Mouse (Mus musculus) CH12.LX (cell line): ENCODE measurements around the gene Dhcr24. TPM values are rescaled to one million over a fixed set of nuclear protein-coding genes. Genes with fewer than 3 reads are reported as not detected.

Experiments
- DNase-seq: peaks from one replicate; pipeline ENCODE4 v3.0.0-alpha.2; 2013; ENCODE audit errors: extremely low read depth
- H3K27ac ChIP-seq: 2 replicates; pipeline ENCODE4 v1.5.1; 2012; ENCODE audit warnings: low read depth, mild to moderate bottlenecking, control low read depth, moderate library complexity; ENCODE audit not compliant: insufficient read depth
- H3K27me3 ChIP-seq: replicated peaks from 2 replicates; pipeline ENCODE3; 2012; ENCODE audit warnings: inconsistent platforms
- H3K36me3 ChIP-seq, 2 experiments: replicated peaks in 1 of 2; 2 replicates each; pipeline versions ENCODE3 to v1.6.1; 2012; ENCODE audit warnings: inconsistent platforms in 1 of 2, low read length in 1 of 2, mild to moderate bottlenecking in 1 of 2, mixed read lengths in 1 of 2, moderate library complexity in 1 of 2; ENCODE audit not compliant: control insufficient read depth in 1 of 2, insufficient read depth in 1 of 2
- H3K4me1 ChIP-seq, 2 experiments: 2 replicates each; pipeline ENCODE4 v1.6.1; 2012; ENCODE audit warnings: inconsistent platforms in 1 of 2, moderate library complexity in 1 of 2; ENCODE audit not compliant: insufficient read depth in 2 of 2, control insufficient read depth in 1 of 2
- H3K4me2 ChIP-seq: 2 replicates; pipeline ENCODE4 v1.6.1; 2012; ENCODE audit warnings: low read depth, mild to moderate bottlenecking, control low read depth; ENCODE audit not compliant: poor library complexity, insufficient read depth, severe bottlenecking
- H3K4me3 ChIP-seq, 3 experiments: fragments of 150-350 bp in 1 of 3; sonication (generic) in 1 of 3; replicated peaks in 1 of 3; 2 replicates each; pipeline versions ENCODE3 to v1.5.1; 2011 to 2012; ENCODE audit warnings: low read depth in 2 of 3, low read length in 2 of 3, mild to moderate bottlenecking in 2 of 3, moderate library complexity in 2 of 3, control low read depth in 1 of 3, improper control_type of control experiment in 1 of 3, inconsistent platforms in 1 of 3, mixed read lengths in 1 of 3; ENCODE audit not compliant: poor library complexity in 1 of 3
- H3K79me2 ChIP-seq: replicated peaks from 2 replicates; pipeline ENCODE4 v1.6.1; 2012; ENCODE audit warnings: mild to moderate bottlenecking, moderate library complexity; ENCODE audit not compliant: control insufficient read depth, poor library complexity, insufficient read depth, severe bottlenecking; ENCODE audit errors: extremely low read depth
- H3K9ac ChIP-seq: 2 replicates; pipeline ENCODE4 v1.6.1; 2012; ENCODE audit warnings: low read depth, mild to moderate bottlenecking, control low read depth, moderate library complexity; ENCODE audit not compliant: insufficient read depth
- H3K9me3 ChIP-seq: replicated peaks from 2 replicates; pipeline ENCODE3; 2012; ENCODE audit warnings: low read length, inconsistent platforms, mixed read lengths
- BHLHE40 ChIP-seq: IDR thresholded peaks from 2 replicates; pipeline ENCODE4 v1.6.1; 2011; ENCODE audit warnings: mild to moderate bottlenecking, low read depth, low read length, improper control_type of control experiment
- CHD1 ChIP-seq: IDR thresholded peaks from 2 replicates; pipeline ENCODE4 v1.6.1; 2012; ENCODE audit warnings: low read depth, low read length, improper control_type of control experiment, inconsistent platforms
- CTCF ChIP-seq, 2 experiments: IDR thresholded peaks in 1 of 2; conservative IDR thresholded peaks in 1 of 2; 2 replicates each; pipeline ENCODE4 v1.5.1; 2011 to 2012; ENCODE audit warnings: low read depth in 2 of 2, low read length in 2 of 2, improper control_type of control experiment in 1 of 2, inconsistent platforms in 1 of 2, mild to moderate bottlenecking in 1 of 2, moderate library complexity in 1 of 2
- GABPA ChIP-seq: IDR thresholded peaks from 2 replicates; pipeline ENCODE4 v1.6.1; 2012; ENCODE audit warnings: low read depth, low read length, improper control_type of control experiment, inconsistent platforms; ENCODE audit not compliant: insufficient replicate concordance
- JUN ChIP-seq: IDR thresholded peaks from 2 replicates; pipeline ENCODE4 v1.6.1; 2011; ENCODE audit warnings: low read depth, mild to moderate bottlenecking, low read length, improper control_type of control experiment, moderate library complexity; ENCODE audit not compliant: insufficient read depth
- JUND ChIP-seq: conservative IDR thresholded peaks from 2 replicates; pipeline ENCODE4 v1.6.1; 2011; ENCODE audit warnings: low read depth, low read length, improper control_type of control experiment
- KAT2A ChIP-seq: IDR thresholded peaks from 2 replicates; pipeline ENCODE4 v1.6.1; 2012; ENCODE audit warnings: low read length, improper control_type of control experiment, inconsistent platforms; ENCODE audit not compliant: insufficient replicate concordance
- MAFK ChIP-seq: IDR thresholded peaks from 2 replicates; pipeline ENCODE4 v1.6.1; 2011; ENCODE audit warnings: low read length, improper control_type of control experiment; ENCODE audit not compliant: insufficient replicate concordance
- MAX ChIP-seq: IDR thresholded peaks from 2 replicates; pipeline ENCODE4 v1.6.1; 2011; ENCODE audit warnings: low read length, improper control_type of control experiment
- MYC ChIP-seq: IDR thresholded peaks from 2 replicates; pipeline ENCODE4 v1.6.1; 2011; ENCODE audit warnings: low read depth, mild to moderate bottlenecking, improper control_type of control experiment, low read length
- NELFE ChIP-seq: IDR thresholded peaks from 2 replicates; pipeline ENCODE4 v1.6.1; 2011; ENCODE audit warnings: low read depth, low read length, improper control_type of control experiment
- RAD21 ChIP-seq: IDR thresholded peaks from 2 replicates; pipeline ENCODE4 v1.6.1; 2011; ENCODE audit warnings: low read depth, mild to moderate bottlenecking, low read length, improper control_type of control experiment, moderate library complexity
- SIN3A ChIP-seq: IDR thresholded peaks from 2 replicates; pipeline ENCODE4 v1.6.1; 2012; ENCODE audit warnings: low read length, improper control_type of control experiment, inconsistent platforms
- TBP ChIP-seq: conservative IDR thresholded peaks from 2 replicates; pipeline ENCODE4 v1.6.1; 2011; ENCODE audit warnings: low read depth, low read length, improper control_type of control experiment
- UBTF ChIP-seq: IDR thresholded peaks from 2 replicates; pipeline ENCODE4 v1.6.1; 2012; ENCODE audit warnings: low read depth, mild to moderate bottlenecking, inconsistent platforms, low read length, improper control_type of control experiment, moderate library complexity
- ZMIZ1 ChIP-seq: IDR thresholded peaks from 2 replicates; pipeline ENCODE4 v1.6.1; 2012; ENCODE audit warnings: low read depth, mild to moderate bottlenecking, inconsistent platforms, low read length, improper control_type of control experiment
- ZNF384 ChIP-seq: IDR thresholded peaks from 2 replicates; pipeline ENCODE4 v1.6.1; 2012; ENCODE audit warnings: low read depth, low read length, improper control_type of control experiment, inconsistent platforms
- dilution Hi-C: fragments of 300-500 bp; cut with MboI; formaldehyde crosslinking; loops from 2 replicates; pipeline ENCODE4 v1.14.3; 2020; ENCODE audit warnings: low sequenced_read_pairs; ENCODE audit not compliant: extremely low pct_unique_long_range_greater_than_20kb, extremely low pct_ligation_motif_present
- in situ Hi-C: fragments of 300-500 bp; cut with MboI; formaldehyde crosslinking; loops from 3 replicates; pipeline ENCODE4 v1.14.3; 2019; ENCODE audit warnings: low sequenced_read_pairs, low pct_ligation_motif_present, low pct_unique_long_range_greater_than_20kb, mixed read lengths
- polyA plus RNA-seq: library from polyadenylated mRNA; unstranded; fragments of >175 nt; gene quantifications from 2 replicates; pipeline ENCODE4 v1.2.1, GENCODE M21; 2012; ENCODE audit warnings: low read depth; ENCODE audit not compliant: insufficient read length
- total RNA-seq, 2 experiments: library from RNA; depleted of rRNA; stranded (reverse); fragments of 300-350 nt in 1 of 2; fragments of >200 nt in 1 of 2; gene quantifications; 2 replicates each; pipeline ENCODE4 v1.2.3; 2012 to 2014

Gene Dhcr24
- total and polyA plus RNA-seq, 3 experiments, result 41.4 to 90.5 (median 46.9) TPM

DNA sequence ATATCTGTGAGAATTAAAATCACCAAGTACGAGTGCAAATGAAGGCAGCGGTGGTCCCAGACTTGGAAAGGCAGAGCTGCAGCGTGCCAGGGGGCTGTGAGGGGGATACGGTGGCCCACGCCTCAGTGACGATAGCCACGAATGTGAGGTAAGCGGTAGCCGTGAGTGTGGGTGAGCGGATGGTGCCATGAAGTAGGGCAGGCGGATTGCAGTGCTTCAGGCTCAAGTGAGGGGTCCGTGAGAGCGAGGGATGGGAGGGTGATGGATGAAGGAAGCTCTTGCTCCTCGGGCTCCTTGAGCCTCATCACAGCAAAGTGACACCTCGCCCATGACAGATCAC lies 21.0 kb downstream of the Dhcr24 start:
- H3K27ac ChIP-seq, result no peak overlapping the region
- H3K36me3 ChIP-seq, result peaks cover 52 to 97% of the 10 kb centered on the region in 2 experiments
- no peak for TF ChIP-seq GABPA
- no peak for TF ChIP-seq NELFE
- TF ChIP-seq UBTF, result no peak
- no peak for TF ChIP-seq RAD21
- no peak for TF ChIP-seq KAT2A
- no peak for TF ChIP-seq BHLHE40
- TF ChIP-seq TBP, result no peak
- TF ChIP-seq MAX, result no peak
- TF ChIP-seq CTCF (conservative IDR thresholded peaks at IDR 0.05 in 1 of 2, IDR thresholded peaks at IDR 0.05 in 1 of 2; ENCODE audit: low read depth in 2 of 2, low read length in 2 of 2), result no peak
- TF ChIP-seq, all 38 proteins: peak for 0
- Histone ChIP-seq H3K9me3 (no peaks in the 10 kb centered on the region), H3K27me3 (no peaks in the 10 kb centered on the region), H3K4me2 (no peak overlapping the region), H3K4me3 (no peak overlapping the region), H3K9ac (no peak overlapping the region), H3K79me2 (no peaks in the 10 kb centered on the region), H3K4me1 (peaks cover 0 to 38% of the 10 kb centered on the region in 2 experiments; a peak in 2 of 4 replicates)
- in situ Hi-C loops (no loop called here), dilution Hi-C loops (no loop called here)
- no peak for DNase-seq

DNA sequence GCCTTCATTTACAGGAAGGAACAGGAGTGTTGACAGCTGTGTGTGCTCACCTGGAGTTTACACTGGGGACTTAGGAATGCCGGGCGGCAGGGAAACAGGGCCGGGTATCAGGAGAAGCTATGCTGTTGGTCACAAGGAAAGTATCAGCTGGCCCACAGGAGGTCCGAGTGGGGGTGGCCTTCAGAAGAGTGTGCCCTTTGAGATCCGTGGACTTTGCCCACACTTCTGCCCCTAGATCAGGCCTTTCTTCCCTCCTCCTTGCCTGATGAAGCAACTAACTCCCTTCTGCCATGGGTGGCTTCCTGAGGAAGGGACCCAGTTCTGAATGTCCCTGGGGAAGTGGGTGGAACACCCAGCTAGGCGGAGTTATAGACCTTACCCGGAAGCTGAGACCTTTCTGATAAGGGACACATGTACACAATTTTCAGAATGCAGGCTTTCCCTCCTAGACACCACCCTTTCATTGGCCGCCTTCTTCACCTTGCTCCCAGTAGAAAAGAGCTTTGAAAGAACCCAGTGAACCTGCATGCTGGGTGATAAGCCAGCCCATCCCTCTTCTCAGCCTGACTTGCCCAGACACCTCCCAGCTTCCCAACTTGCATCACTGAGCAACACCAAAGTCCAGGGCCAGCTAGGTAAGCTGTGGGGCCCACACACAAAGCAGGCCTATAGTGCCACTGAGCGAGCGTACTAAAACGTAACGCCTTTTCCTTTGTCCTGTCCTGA lies 21.8 kb downstream of the Dhcr24 start:
- dilution Hi-C loops (no loop called here), in situ Hi-C loops (no loop called here)
- H3K36me3 ChIP-seq, result peaks cover 56 to 96% of the 10 kb centered on the region in 2 experiments
- no peak overlapping the region for H3K27ac ChIP-seq
- TF ChIP-seq ZMIZ1 (no peak), JUND (no peak), ZNF384 (no peak), CHD1 (no peak), SIN3A (no peak), MYC (no peak), JUN (no peak), MAFK (no peak)
- peaks cover 0 to 38% of the 10 kb centered on the region in 2 experiments; a peak in 2 of 4 replicates for H3K4me1 ChIP-seq
- no peak overlapping the region for H3K4me3 ChIP-seq
- no peak for DNase-seq
- H3K9ac ChIP-seq, result no peak overlapping the region
- no peak overlapping the region for H3K4me2 ChIP-seq
- H3K9me3 ChIP-seq, result no peaks in the 10 kb centered on the region
- no peaks in the 10 kb centered on the region for H3K79me2 ChIP-seq
- H3K27me3 ChIP-seq, result no peaks in the 10 kb centered on the region
